Comparison of ENCODE assay signal across 9 mouse cellular contexts in genomic region chr6:34869225-34869915, GRCm38 (mm10). TPM values are rescaled to one million over a fixed set of nuclear protein-coding genes. Genes with fewer than 3 reads are reported as not detected.
A peak's percentile ranks its signal among the peaks of the same experiment; 100 is the strongest.
DNase-seq lines count a peak whose midpoint lies in the region; ATAC-seq and TF ChIP-seq lines count a peak whose summit lies in the region.
"Had no signal": no experiment of that assay in that cellular context is flagged by ENCODE, and none has a peak within 500 bp of the region (broad histone marks: within the 10 kb centered on the region; RNA-seq: fewer than 3 reads in every experiment).

No protein-coding gene starts in this region.

- WGBS in lung, adult 2 months: 20% methylated on average over 13 of the region's 13 CpGs
- WGBS in liver, embryonic 13.5 days (ENCODE audit: insufficient replicate concordance): 9% methylated on average over 13 of the region's 13 CpGs

- TF ChIP-seq POLR2A in lung, adult 2 months (IDR thresholded peaks at IDR 0.05; ENCODE audit: borderline replicate concordance, extremely low read depth, low read depth, low read length): no peak

- H3K27me3 ChIP-seq in liver, embryonic 13.5 days: no peaks in the 10 kb centered on the region

- DNase-seq in lung, adult 18-20 months: peak; percentile 52 to 69
- no peak for DNase-seq in lung, adult 2 months
- DNase-seq in liver, embryonic 13.5 days: peak; percentile 68
- DNase-seq in thymus, postnatal 14 days: peak; percentile 72
- DNase-seq in urinary bladder, postnatal 10 days (ENCODE audit: low spot score): no peak
- DNase-seq in gastrocnemius, adult 8-10 months (ENCODE audit: low spot score in 2 of 2): no peak
- DNase-seq in right cerebral cortex, postnatal 10 days (ENCODE audit: low spot score in 2 of 2): no peak

- no peak overlapping the region for H3K4me3 ChIP-seq in lung, adult 2 months (replicated peaks; ENCODE audit: extremely low read depth, low read depth, low read length)
- peak overlapping the region; percentile 18 for H3K4me3 ChIP-seq in liver, embryonic 13.5 days (replicated peaks)

- peak; percentile 62 for ATAC-seq in erythroblast, adult 5-6 weeks (replicated peaks; ENCODE audit: low FRiP score, poor library complexity, severe bottlenecking)
- peak; percentile 58 for ATAC-seq in liver, embryonic 13.5 days (ENCODE audit: low read depth)

- peak overlapping the region; percentile 67 for H3K9ac ChIP-seq in liver, embryonic 13.5 days

- H3K9me3 ChIP-seq in liver, embryonic 13.5 days (replicated peaks): no peaks in the 10 kb centered on the region

- H3K4me2 ChIP-seq in liver, embryonic 13.5 days: peak overlapping the region; percentile 54

- peak overlapping the region; percentile 88 for H3K27ac ChIP-seq in liver, embryonic 13.5 days

- peaks cover 25% of the 10 kb centered on the region for H3K36me3 ChIP-seq in liver, embryonic 13.5 days

- TF ChIP-seq CTCF in lung, adult 2 months (IDR thresholded peaks at IDR 0.05; ENCODE audit: insufficient read depth, low read length): no peak

- H3K4me1 ChIP-seq in lung, adult 2 months (ENCODE audit: control insufficient read depth, insufficient read depth, low read length): peaks cover 59% of the 10 kb centered on the region
- H3K4me1 ChIP-seq in liver, embryonic 13.5 days (replicated peaks): peaks cover 90% of the 10 kb centered on the region

RNA-seq across cellular contexts. Expression of gene Tmem140, which starts 6.4 kb away (rescaled TPM):
- polyA plus RNA-seq in lung, adult 2 months (2012; rRNA removed): 71.8 and 74.8 TPM in 2 replicates
- 45.5 and 64.6 TPM in 2 replicates for total RNA-seq in erythroblast, adult 5-6 weeks (2015; ENCODE audit: low replicate concordance)
- total RNA-seq in erythroblast, adult 5-6 weeks (2017; ENCODE audit: low replicate concordance): 56.7 and 80.9 TPM in 2 replicates
- polyA plus RNA-seq in liver, embryonic 13.5 days (2015; fragmentation: Nextera tagmentation; extraction: Ambion mirVana): 2.4 and 2.7 TPM in 2 replicates
- 10 to 100 TPM; 26.9 to 32.4 (median 30.5) TPM for total RNA-seq in gastrocnemius, adult 8-10 months (2022)

RNA-seq across cellular contexts. Expression of gene Cyren, which starts 8.5 kb away (rescaled TPM):
- 8.5 and 8.8 TPM in 2 replicates for polyA plus RNA-seq in lung, adult 2 months (2012; rRNA removed)
- 4.0 and 8.1 TPM in 2 replicates for total RNA-seq in erythroblast, adult 5-6 weeks (2015; ENCODE audit: low replicate concordance)
- 5.8 and 9.8 TPM in 2 replicates for total RNA-seq in erythroblast, adult 5-6 weeks (2017; ENCODE audit: low replicate concordance)
- 10.5 and 10.6 TPM in 2 replicates for polyA plus RNA-seq in liver, embryonic 13.5 days (2015; fragmentation: Nextera tagmentation; extraction: Ambion mirVana)
- 1 to 10 TPM; 2.4 to 3.3 (median 2.7) TPM for total RNA-seq in gastrocnemius, adult 8-10 months (2022)

RNA-seq across cellular contexts. Expression of gene Wdr91, which starts 41.3 kb away (rescaled TPM):
- polyA plus RNA-seq in lung, adult 2 months (2012; rRNA removed): 25.4 and 30.4 TPM in 2 replicates
- 35.7 and 37.4 TPM in 2 replicates for total RNA-seq in erythroblast, adult 5-6 weeks (2015; ENCODE audit: low replicate concordance)
- 53.2 and 72.1 TPM in 2 replicates for total RNA-seq in erythroblast, adult 5-6 weeks (2017; ENCODE audit: low replicate concordance)
- 12.3 and 13.8 TPM in 2 replicates for polyA plus RNA-seq in liver, embryonic 13.5 days (2015; fragmentation: Nextera tagmentation; extraction: Ambion mirVana)
- 1 to 10 TPM; 3.6 to 5.1 (median 4.9) TPM for total RNA-seq in gastrocnemius, adult 8-10 months (2022)

RNA-seq across cellular contexts. Expression of gene Stra8, which starts 50.6 kb away (rescaled TPM):
- polyA plus RNA-seq in lung, adult 2 months (2012; rRNA removed): not detected in 2 replicates
- not detected in 2 replicates for total RNA-seq in erythroblast, adult 5-6 weeks (2015; ENCODE audit: low replicate concordance)
- not detected in 2 replicates for total RNA-seq in erythroblast, adult 5-6 weeks (2017; ENCODE audit: low replicate concordance)
- polyA plus RNA-seq in liver, embryonic 13.5 days (2015; fragmentation: Nextera tagmentation; extraction: Ambion mirVana): not detected in 2 replicates
- total RNA-seq in gastrocnemius, adult 8-10 months (2022): not detected
- polyA plus RNA-seq: neural tube, embryonic 11.5 days had no signal

Comparison
In these comparisons a context has a peak if more than half of its experiments do, and no peak if none do; other contexts are left out.
1. DNase-seq: peak in lung, adult 18-20 months (2 of 2), liver, embryonic 13.5 days (single experiment) and thymus, postnatal 14 days (single experiment); none in lung, adult 2 months (single experiment), urinary bladder, postnatal 10 days (single experiment), gastrocnemius, adult 8-10 months (0 of 2) and right cerebral cortex, postnatal 10 days (0 of 2).
2. RNA of gene Wdr91, which starts 41.3 kb away (total RNA-seq): 35.7 to 72.1 TPM in erythroblast, adult 5-6 weeks; 3.6 to 5.1 TPM in gastrocnemius, adult 8-10 months; every median in the first group is over 4 times any median in the second.